Mouse (Mus musculus) embryonic facial prominence, embryonic 11.5 days (tissue): ENCODE results near the gene Tanc1. TPM values are rescaled to one million over a fixed set of nuclear protein-coding genes. Genes with fewer than 3 reads are reported as not detected.

Experiments
- ATAC-seq: fragments of 200-750 bp; cut with Nextera tagmentation; replicated peaks from 2 replicates; pipeline ENCODE4 v1.8.0; 2017; ENCODE audit warnings: low read depth; ENCODE audit not compliant: insufficient number of reproducible peaks, low FRiP score, low TSS enrichment
- DNase-seq: peaks from one replicate; pipeline ENCODE4 v3.0.0-alpha.2; 2015; ENCODE audit warnings: low spot score
- H3K27ac ChIP-seq: fragments of 300-500 bp; sonication (generic); replicated peaks from 2 replicates; pipeline ENCODE4 v1.5.1; 2014; ENCODE audit warnings: mild to moderate bottlenecking, low read depth, low read length, control low read depth
- H3K27me3 ChIP-seq: fragments of 300-500 bp; sonication (generic); 2 replicates; pipeline ENCODE4 v1.6.1; 2014; ENCODE audit warnings: mild to moderate bottlenecking, low read length, moderate library complexity, mixed read lengths; ENCODE audit not compliant: control insufficient read depth, insufficient read depth
- H3K36me3 ChIP-seq: fragments of 300-500 bp; sonication (generic); replicated peaks from 2 replicates; pipeline ENCODE4 v1.6.1; 2014; ENCODE audit warnings: low read depth, mild to moderate bottlenecking, low read length, moderate library complexity, mixed read lengths; ENCODE audit not compliant: control insufficient read depth, insufficient read depth
- H3K4me1 ChIP-seq: fragments of 300-500 bp; sonication (generic); 2 replicates; pipeline ENCODE4 v1.6.1; 2014; ENCODE audit warnings: low read length, mixed read lengths; ENCODE audit not compliant: control insufficient read depth, insufficient read depth
- H3K4me2 ChIP-seq: fragments of 300-500 bp; sonication (generic); 2 replicates; pipeline ENCODE4 v1.6.1; 2014; ENCODE audit warnings: low read depth, mild to moderate bottlenecking, control low read depth, low read length, moderate library complexity
- H3K4me3 ChIP-seq: fragments of 300-500 bp; sonication (generic); 2 replicates; pipeline ENCODE4 v1.5.1; 2014; ENCODE audit warnings: low read depth, low read length, control low read depth
- H3K9ac ChIP-seq: fragments of 300-500 bp; sonication (generic); replicated peaks from 2 replicates; pipeline ENCODE4 v1.6.1; 2014; ENCODE audit warnings: mild to moderate bottlenecking, control low read depth, low read length
- H3K9me3 ChIP-seq: fragments of 300-500 bp; sonication (generic); replicated peaks from 2 replicates; pipeline ENCODE4 v1.6.1; 2016; ENCODE audit warnings: mild to moderate bottlenecking, low read length, inconsistent platforms, mixed read lengths; ENCODE audit not compliant: control insufficient read depth
- WGBS: fragments of 180-500 bp; shearing (Covaris S2); extraction: QIAGEN DNeasy Blood & Tissue Kit; methylation state at CpG from one replicate; pipeline ENCODE4 v1.1.7; 2014; 5-methylcytosine and 5-hydroxymethylcytosine counted together
- polyA plus RNA-seq: library from polyadenylated mRNA; unstranded; fragments of >200 nt; fragmentation: Nextera tagmentation; extraction: Ambion mirVana; gene quantifications from 2 replicates; pipeline ENCODE4 v1.2.1, GENCODE M21; 2014

The Tanc1 gene
- polyA plus RNA-seq, 1 experiment from 2014 or later = 22.7 TPM

GRCm38 (mm10) chr2:59681181-59681580 is 69.3 kb downstream of the Tanc1 start:
- DNase-seq = no peak
- H3K27me3 ChIP-seq = no peaks in the 10 kb centered on the region
- no peak for ATAC-seq
- H3K9ac ChIP-seq = no peak overlapping the region
- WGBS = 87% methylated on average over 4 of the region's 4 CpGs
- H3K36me3 ChIP-seq = no peaks in the 10 kb centered on the region
- no peak overlapping the region for H3K4me2 ChIP-seq
- H3K4me1 ChIP-seq = peaks cover 4% of the 10 kb centered on the region
- no peak overlapping the region for H3K27ac ChIP-seq
- H3K9me3 ChIP-seq = no peaks in the 10 kb centered on the region
- no peak overlapping the region for H3K4me3 ChIP-seq

- Histone ChIP-seq H3K4me3 (no peak overlapping the region), H3K27ac (no peak overlapping the region; the same call in 1 of the 2 replicates), H3K27me3 (no peaks in the 10 kb centered on the region), H3K4me2 (no peak overlapping the region), H3K4me1 (no peaks in the 10 kb centered on the region; the same call in 1 of the 2 replicates), H3K9ac (no peak overlapping the region), H3K9me3 (no peaks in the 10 kb centered on the region), H3K36me3 (no peaks in the 10 kb centered on the region)
- 0 out of 2 replicates have a peak, but pooled peaks have one; percentile 41 for ATAC-seq
- WGBS = 88% methylated on average over 16 of the region's 16 CpGs
- DNase-seq = no peak
These were observed 73.2 kb downstream of the Tanc1 start for GRCm38 (mm10) chr2:59684864-59685605.

DNA sequence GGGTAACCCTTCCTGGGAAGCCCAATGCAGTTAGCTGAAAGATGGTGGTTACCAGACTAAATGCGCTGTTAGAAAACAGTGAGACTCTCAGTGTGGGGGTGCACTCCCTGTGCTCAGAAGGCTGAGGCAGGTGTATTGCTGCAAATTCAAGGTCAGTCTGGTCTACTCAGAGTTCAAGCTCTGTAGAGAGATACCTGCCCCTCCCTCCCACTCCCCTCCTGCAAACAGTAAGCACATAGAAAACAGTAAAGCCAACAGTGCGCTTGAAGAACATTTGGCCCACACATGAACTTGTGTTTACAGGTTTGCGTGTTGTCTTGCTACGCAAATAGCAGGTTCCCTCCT is 73.7 kb downstream of the Tanc1 start:
- ATAC-seq (no peak), DNase-seq (no peak)
- Histone ChIP-seq H3K27me3 (no peaks in the 10 kb centered on the region), H3K4me1 (no peaks in the 10 kb centered on the region; the same call in 1 of the 2 replicates), H3K36me3 (no peaks in the 10 kb centered on the region), H3K4me3 (no peak overlapping the region), H3K9me3 (no peaks in the 10 kb centered on the region), H3K9ac (no peak overlapping the region), H3K4me2 (no peak overlapping the region), H3K27ac (no peak overlapping the region)
- 97% methylated on average over 4 of the region's 4 CpGs for WGBS

DNA sequence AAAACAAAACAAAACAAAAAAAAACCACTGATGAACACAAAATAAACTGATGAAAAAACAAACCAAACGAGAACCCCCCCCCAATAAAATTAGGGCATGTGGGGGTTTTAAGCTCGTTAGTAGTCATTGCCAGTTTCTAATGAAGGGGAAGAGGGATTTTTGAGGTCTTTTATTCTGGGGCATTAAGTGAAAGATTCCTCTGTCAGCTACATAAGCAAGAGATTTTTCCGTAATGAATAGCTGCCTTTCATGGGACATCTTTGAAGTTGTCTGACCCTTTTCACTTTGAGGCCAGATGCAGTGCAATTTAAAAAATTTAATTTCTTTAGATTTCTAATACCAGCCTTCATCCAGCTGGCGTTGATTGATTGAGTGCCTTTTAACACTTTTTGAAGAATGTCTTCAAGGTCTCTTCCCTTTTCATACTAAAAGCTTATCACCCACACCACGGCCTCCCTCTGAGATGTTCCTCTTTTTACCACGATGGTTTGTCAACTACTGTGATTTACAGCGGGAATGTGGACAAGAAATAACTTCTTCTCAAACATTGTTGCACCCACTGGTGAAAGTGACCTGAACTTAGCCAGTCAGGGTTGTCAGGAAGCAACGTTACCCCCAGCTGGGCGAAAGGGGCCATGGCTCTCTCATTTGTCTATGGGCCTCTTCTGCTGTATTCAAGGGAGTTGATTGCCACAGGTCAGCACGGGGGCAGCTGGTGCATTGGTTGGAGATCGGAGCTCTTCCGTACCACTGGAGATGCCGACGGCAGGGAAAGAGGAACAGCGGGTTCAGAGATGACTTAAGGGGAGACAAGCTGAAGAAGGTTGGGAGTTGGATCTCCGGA is 76.6 kb downstream of the Tanc1 start:
- H3K36me3 ChIP-seq = no peaks in the 10 kb centered on the region
- no peaks in the 10 kb centered on the region for H3K27me3 ChIP-seq
- 58% methylated on average over 16 of the region's 16 CpGs for WGBS
- ATAC-seq = no peak
- no peak overlapping the region for H3K4me2 ChIP-seq
- no peak for DNase-seq
- H3K4me3 ChIP-seq = no peak overlapping the region
- no peak overlapping the region for H3K9ac ChIP-seq
- no peaks in the 10 kb centered on the region; the same call in 1 of the 2 replicates for H3K4me1 ChIP-seq
- H3K9me3 ChIP-seq = no peaks in the 10 kb centered on the region
- no peak overlapping the region for H3K27ac ChIP-seq

DNA sequence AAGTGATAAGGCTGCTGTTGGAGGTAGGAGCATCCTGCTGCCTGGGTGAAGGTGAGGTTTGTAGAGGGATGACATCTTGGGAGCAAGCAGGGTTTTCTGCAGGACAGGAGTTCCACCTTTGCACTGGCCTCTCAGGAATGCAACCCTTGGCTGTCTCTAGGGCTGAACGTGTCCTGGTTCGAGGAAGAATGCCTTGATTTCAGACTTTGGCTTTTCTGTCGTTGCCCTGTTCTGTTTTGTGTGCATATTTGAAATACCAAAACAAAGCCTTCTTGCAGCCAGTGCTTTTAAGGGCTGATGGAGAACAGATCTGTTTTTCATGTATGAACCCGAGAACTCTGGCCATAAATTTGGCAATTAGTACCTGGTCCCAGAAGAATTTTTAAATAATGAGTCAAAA is 79.3 kb downstream of the Tanc1 start:
- no peaks in the 10 kb centered on the region for H3K27me3 ChIP-seq
- no peaks in the 10 kb centered on the region for H3K36me3 ChIP-seq
- no peak overlapping the region for H3K4me3 ChIP-seq
- no peaks in the 10 kb centered on the region for H3K4me1 ChIP-seq
- no peak overlapping the region for H3K9ac ChIP-seq
- H3K9me3 ChIP-seq = no peaks in the 10 kb centered on the region
- H3K4me2 ChIP-seq = no peak overlapping the region
- DNase-seq (no peak), ATAC-seq (no peak)
- WGBS = 31% methylated on average over 4 of the region's 4 CpGs
- H3K27ac ChIP-seq = no peak overlapping the region

DNA sequence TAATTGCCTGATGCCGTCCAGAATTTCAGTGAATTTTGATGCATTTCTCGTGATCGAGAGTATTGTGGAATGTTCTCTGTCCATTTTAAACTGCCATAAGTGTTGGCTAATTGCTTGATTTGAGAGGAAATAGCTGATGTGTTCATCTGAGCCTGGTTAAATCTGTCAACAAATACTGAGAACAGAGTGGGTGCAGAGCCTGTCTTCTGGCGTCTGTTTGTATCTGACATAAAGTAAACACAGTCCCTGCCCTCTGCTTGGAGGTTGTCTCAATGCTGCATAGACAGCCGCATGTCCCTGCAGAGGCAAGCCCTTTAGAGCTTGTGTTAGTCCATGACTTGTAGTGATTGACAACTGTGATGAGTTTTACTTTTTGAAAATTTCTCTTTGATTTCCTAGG is 81.6 kb downstream of the Tanc1 start:
- DNase-seq (no peak), ATAC-seq (no peak)
- H3K9me3 ChIP-seq = no peaks in the 10 kb centered on the region
- 59% methylated on average over 5 of the region's 5 CpGs for WGBS
- no peak overlapping the region for H3K9ac ChIP-seq
- H3K4me1 ChIP-seq = 0 out of 2 replicates have a peak, but pooled peaks cover 4% of the 10 kb centered on the region
- no peak overlapping the region for H3K4me3 ChIP-seq
- H3K36me3 ChIP-seq = no peaks in the 10 kb centered on the region
- H3K4me2 ChIP-seq = no peak overlapping the region
- H3K27me3 ChIP-seq = no peaks in the 10 kb centered on the region
- H3K27ac ChIP-seq = no peak overlapping the region

DNA sequence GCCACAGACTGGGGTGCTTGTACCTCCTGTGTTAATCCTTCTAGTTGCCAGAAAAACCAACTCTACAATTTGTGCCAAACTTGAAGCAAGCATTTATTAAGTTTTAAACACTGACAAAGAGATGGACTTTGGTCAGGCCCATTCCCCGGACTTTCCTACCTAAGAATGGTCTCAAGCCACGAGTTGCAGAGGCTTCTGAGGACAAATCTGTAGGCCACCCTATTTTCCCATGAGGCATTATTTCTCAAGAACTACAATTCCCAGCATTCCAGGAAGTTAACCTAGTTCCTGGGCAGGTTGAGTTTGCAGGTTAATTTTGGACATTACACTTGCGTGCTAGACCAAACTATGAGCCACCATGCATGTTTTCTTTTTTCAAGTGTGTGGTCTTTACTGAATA is 85.3 kb downstream of the Tanc1 start:
- no peaks in the 10 kb centered on the region for H3K36me3 ChIP-seq
- H3K27ac ChIP-seq = no peak overlapping the region
- 72% methylated on average over 3 of the region's 3 CpGs for WGBS
- DNase-seq (no peak), ATAC-seq (no peak)
- H3K4me3 ChIP-seq = no peak overlapping the region
- H3K27me3 ChIP-seq = no peaks in the 10 kb centered on the region
- H3K9ac ChIP-seq = no peak overlapping the region
- H3K4me2 ChIP-seq = no peak overlapping the region
- no peaks in the 10 kb centered on the region for H3K9me3 ChIP-seq
- H3K4me1 ChIP-seq = 0 out of 2 replicates have a peak, but pooled peaks cover 4% of the 10 kb centered on the region
